Mouse (Mus musculus) embryonic facial prominence, embryonic 10.5 days (tissue): Measurements from ENCODE around the gene Rasa4. TPM values are rescaled to one million over a fixed set of nuclear protein-coding genes. Genes with fewer than 3 reads are reported as not detected.
A peak's percentile ranks its signal among the peaks of the same experiment; 100 is the strongest.
"Not testable (repeated sequence)": the region's sequence is repeated elsewhere in the genome, so short reads cannot be mapped to it uniquely, and the experiment has no call there.

Experiments used
- DNase-seq: peaks from one replicate; pipeline ENCODE4 v3.0.0-alpha.2; 2017; ENCODE audit warnings: low spot score
- H3K27ac ChIP-seq: fragments of 300-500 bp; sonication (generic); replicated peaks from 2 replicates; pipeline ENCODE4 v1.5.1; 2016; ENCODE audit warnings: mild to moderate bottlenecking
- H3K27me3 ChIP-seq: fragments of 300-500 bp; sonication (generic); replicated peaks from 2 replicates; pipeline ENCODE4 v1.6.1; 2016; ENCODE audit warnings: low read depth, mild to moderate bottlenecking; ENCODE audit not compliant: poor library complexity, severe bottlenecking
- H3K36me3 ChIP-seq: fragments of 300-500 bp; sonication (generic); replicated peaks from 2 replicates; pipeline ENCODE4 v1.6.1; 2016; ENCODE audit warnings: mild to moderate bottlenecking, moderate library complexity
- H3K4me1 ChIP-seq: fragments of 300-500 bp; sonication (generic); 2 replicates; pipeline ENCODE4 v1.6.1; 2016
- H3K4me3 ChIP-seq: fragments of 300-500 bp; sonication (generic); 2 replicates; pipeline ENCODE4 v1.5.1; 2016; ENCODE audit warnings: mild to moderate bottlenecking, moderate library complexity
- H3K9me3 ChIP-seq: fragments of 300-500 bp; sonication (generic); 2 replicates; pipeline ENCODE4 v1.6.1; 2016; ENCODE audit warnings: mild to moderate bottlenecking
- WGBS: fragments of 180-500 bp; shearing (Covaris S2); methylation state at CpG from one replicate; pipeline ENCODE4 v1.1.7; 2016; 5-methylcytosine and 5-hydroxymethylcytosine counted together
- polyA plus RNA-seq: library from polyadenylated mRNA; unstranded; fragments of >200 nt; fragmentation: Nextera tagmentation; extraction: Ambion mirVana; gene quantifications from 2 replicates; pipeline ENCODE4 v1.2.1, GENCODE M21; 2016

Rasa4 gene
- polyA plus RNA-seq, result 2.4 and 4.7 TPM in 2 replicates

DNA sequence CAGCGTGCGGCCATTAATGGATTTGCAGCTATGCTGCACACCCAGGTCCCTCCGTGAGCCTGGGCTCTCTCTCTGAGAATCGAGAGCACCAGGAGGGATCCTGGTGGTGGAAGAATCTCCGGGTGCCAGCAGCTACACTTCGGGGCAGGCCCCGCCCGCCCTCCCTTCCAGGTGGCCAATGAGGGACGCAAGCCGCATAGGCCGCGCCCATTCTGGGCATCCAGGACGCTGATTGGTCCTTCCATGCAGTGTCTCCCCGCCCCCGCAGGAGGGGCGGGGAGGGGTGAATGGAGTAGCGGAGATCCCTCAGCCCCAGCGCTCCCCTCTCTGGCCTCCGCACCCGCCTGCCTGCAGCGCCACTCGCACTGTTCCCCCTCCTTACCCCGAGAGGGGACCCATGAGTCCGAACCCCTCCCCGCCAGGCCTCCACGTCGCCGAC, at the start of gene Rasa4:
TSS of gene Rasa4 (plus strand) at position 248 of the 439 bp plus-strand sequence.
- no peak within 1 kb of the TSS; the same call in 1 of the 2 replicates for H3K27ac ChIP-seq
- WGBS, result under 1% methylated on average over 28 of the region's 28 CpGs

DNA sequence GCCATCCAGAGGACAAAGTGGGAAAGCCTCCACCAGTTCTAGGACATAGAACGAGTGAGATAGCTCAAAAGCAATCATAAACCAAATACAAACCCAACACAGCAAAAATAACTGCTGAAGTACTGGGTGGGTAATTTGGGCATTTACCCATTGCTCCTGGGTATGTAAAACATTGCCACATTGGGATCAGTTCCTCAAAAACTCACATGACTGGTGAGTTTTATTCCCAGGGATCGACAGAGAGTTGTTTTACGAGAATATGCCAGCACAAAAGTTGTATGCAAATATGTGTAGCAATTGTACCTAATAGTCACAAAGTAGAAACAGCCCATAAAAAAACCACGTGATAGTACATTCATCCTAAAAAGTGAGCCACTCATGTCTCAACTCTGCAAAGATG, 48.8 kb upstream of the Rasa4 start:
- no peak for DNase-seq
- no peaks in the 10 kb centered on the region for H3K27me3 ChIP-seq
- H3K9me3 ChIP-seq, result no peaks in the 10 kb centered on the region
- peaks cover 3% of the 10 kb centered on the region for H3K4me1 ChIP-seq
- peaks cover 32% of the 10 kb centered on the region for H3K36me3 ChIP-seq
- WGBS, result 88% methylated on average over 4 of the region's 4 CpGs
- no peak overlapping the region for H3K27ac ChIP-seq
- H3K4me3 ChIP-seq, result no peak overlapping the region

More for the DNA sequence above, at the start of gene Rasa4:
- peak within 1 kb of the TSS; percentile 67 for H3K4me3 ChIP-seq
- peak; percentile 94 for DNase-seq
- peaks cover 32% of the 10 kb centered on the region for H3K4me1 ChIP-seq
- H3K9me3 ChIP-seq, result no peaks in the 10 kb centered on the region
- H3K27me3 ChIP-seq, result peaks cover 41% of the 10 kb centered on the region
- H3K36me3 ChIP-seq, result no peaks in the 10 kb centered on the region

DNA sequence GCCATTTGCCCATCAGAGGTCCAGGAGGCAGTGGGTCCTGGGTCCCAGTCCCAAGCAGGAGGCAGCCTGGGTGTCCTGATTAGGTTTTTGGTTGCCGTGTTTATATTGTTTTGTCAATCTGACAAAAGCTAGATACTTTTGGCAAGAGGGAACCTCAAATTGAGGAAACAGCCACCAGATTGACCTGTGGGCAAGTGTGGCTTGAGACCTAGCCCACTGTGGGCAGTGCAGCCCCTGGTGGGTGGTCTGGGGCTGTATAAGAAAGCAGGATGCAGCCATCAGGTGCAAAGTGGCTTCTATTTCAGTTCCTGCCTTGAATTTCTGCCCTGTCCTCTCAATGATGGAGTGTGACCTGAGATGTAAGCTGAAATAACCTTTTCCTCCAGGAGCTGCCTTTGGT, 48.4 kb upstream of the Rasa4 start:
- peaks cover 7% of the 10 kb centered on the region for H3K4me1 ChIP-seq
- peaks cover 28% of the 10 kb centered on the region for H3K36me3 ChIP-seq
- no peak overlapping the region for H3K4me3 ChIP-seq
- H3K27ac ChIP-seq, result no peak overlapping the region
- H3K27me3 ChIP-seq, result no peaks in the 10 kb centered on the region
- WGBS, result 88% methylated on average over 1 of the region's 1 CpGs
- DNase-seq, result no peak
- H3K9me3 ChIP-seq, result no peaks in the 10 kb centered on the region

GRCm38 (mm10) chr5:136036667-136037066, 47.0 kb upstream of the Rasa4 start:
- Histone ChIP-seq H3K9me3 (no peaks in the 10 kb centered on the region), H3K27ac (no peak overlapping the region), H3K4me3 (no peak overlapping the region), H3K36me3 (peaks cover 14% of the 10 kb centered on the region), H3K4me1 (peaks cover 12% of the 10 kb centered on the region), H3K27me3 (no peaks in the 10 kb centered on the region)
- no peak for DNase-seq
- 84% methylated on average over 1 of the region's 1 CpGs for WGBS

DNA sequence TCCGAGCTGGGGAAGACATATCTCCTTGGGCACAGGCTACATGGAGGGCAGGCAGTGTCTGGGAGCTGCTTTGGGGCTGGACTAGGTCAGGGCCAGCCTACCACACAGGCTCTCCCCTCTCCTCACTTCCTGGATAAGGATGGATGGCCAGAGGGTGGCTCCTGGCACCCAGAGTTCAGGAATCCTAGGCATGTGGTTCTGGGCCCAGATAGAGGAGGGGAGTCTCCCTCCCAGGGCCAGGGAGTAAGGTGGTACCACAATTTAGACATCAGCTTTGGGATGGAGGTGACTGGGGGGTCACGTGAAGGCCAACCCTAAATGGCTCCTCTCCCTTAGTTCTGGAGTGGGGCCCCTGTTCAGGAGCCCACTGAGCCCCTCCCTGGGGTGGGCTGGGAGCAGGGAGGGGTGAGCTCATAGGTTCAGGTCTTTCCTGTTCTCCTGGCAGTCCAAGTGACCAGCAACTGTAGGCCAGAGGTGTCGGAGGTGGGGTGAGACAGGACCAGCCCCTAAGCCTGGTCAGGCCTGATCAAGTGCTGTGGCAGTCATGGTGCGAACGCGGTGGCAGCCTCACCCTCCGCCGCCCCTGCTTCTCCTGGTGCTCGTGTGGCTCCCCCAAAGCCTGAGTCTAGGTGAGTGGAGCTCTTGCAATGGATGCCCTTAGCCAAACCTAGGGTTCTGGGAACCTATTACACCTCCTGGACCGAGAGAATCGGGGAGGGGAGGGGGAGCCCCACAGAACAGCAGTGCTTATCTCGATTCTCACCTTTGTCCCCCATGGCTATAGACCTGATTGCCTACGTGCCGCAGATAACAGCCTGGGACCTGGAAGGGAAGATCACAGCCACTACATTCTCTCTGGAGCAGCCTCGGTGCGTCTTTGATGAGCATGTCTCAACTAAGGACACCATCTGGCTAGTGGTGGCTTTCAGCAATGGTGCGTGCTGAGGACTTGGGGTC, 45.2 kb upstream of the Rasa4 start, which contains the start of gene Upk3b:
TSS of gene Upk3b (plus strand) at position 239 of the 957 bp plus-strand sequence.
- 84% methylated on average over 17 of the region's 17 CpGs for WGBS
- H3K4me3 ChIP-seq, result no peak within 1 kb of the TSS
- H3K36me3 ChIP-seq, result no peaks in the 10 kb centered on the region
- DNase-seq, result no peak
- no peaks in the 10 kb centered on the region for H3K27me3 ChIP-seq
- peak within 1 kb of the TSS; percentile 10; the same call in 1 of the 2 replicates for H3K27ac ChIP-seq
- peaks cover 12% of the 10 kb centered on the region for H3K4me1 ChIP-seq
- no peaks in the 10 kb centered on the region for H3K9me3 ChIP-seq

DNA sequence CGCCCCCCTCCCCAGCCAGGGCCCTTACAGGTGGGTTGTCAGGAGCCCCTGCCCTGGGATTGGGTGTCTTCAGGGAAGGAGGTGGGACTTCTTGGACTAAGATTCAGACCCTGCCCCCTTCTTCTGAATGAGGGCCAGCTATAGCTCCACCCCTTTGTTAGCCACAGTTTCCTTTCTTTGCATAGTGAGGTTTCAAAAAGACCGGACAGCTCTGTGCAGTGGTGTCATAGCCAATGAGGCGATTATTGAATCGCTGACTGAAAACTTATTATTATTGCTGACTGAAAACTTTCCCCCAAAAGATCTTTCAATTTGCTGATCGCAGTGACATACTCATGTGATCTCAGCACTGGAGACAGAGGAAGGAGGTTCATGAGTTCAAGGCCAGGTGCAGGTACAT, 43.5 kb upstream of the Rasa4 start:
- Histone ChIP-seq H3K27me3 (no peaks in the 10 kb centered on the region), H3K4me3 (peak overlapping the region; percentile 26; the same call in 1 of the 2 replicates)
- WGBS, result 51% methylated on average over 5 of the region's 5 CpGs

GRCm38 (mm10) chr5:136041260-136041659, 42.5 kb upstream of the Rasa4 start:
- Histone ChIP-seq H3K9me3 (no peaks in the 10 kb centered on the region), H3K4me1 (peaks cover 22% of the 10 kb centered on the region), H3K36me3 (no peaks in the 10 kb centered on the region), H3K4me3 (no peak overlapping the region), H3K27ac (no peak overlapping the region), H3K27me3 (no peaks in the 10 kb centered on the region)
- WGBS, result 36% methylated on average over 2 of the region's 2 CpGs
- no peak for DNase-seq

More for the DNA sequence above, 43.5 kb upstream of the Rasa4 start:
- Histone ChIP-seq H3K36me3 (no peaks in the 10 kb centered on the region), H3K9me3 (no peaks in the 10 kb centered on the region), H3K27ac (no peak overlapping the region), H3K4me1 (peaks cover 15% of the 10 kb centered on the region)
- peak; percentile 43 for DNase-seq

GRCm38 (mm10) chr5:136041666-136042065, 42.0 kb upstream of the Rasa4 start:
- WGBS, result 93% methylated on average over 8 of the region's 8 CpGs
- DNase-seq, result no peak

GRCm38 (mm10) chr5:136044865-136045264, 38.9 kb upstream of the Rasa4 start:
- WGBS, result 76% methylated on average over 13 of the region's 13 CpGs
- DNase-seq, result no peak
- no peaks in the 10 kb centered on the region for H3K9me3 ChIP-seq
- H3K36me3 ChIP-seq, result no peaks in the 10 kb centered on the region
- H3K4me1 ChIP-seq, result peaks cover 29% of the 10 kb centered on the region
- no peak overlapping the region for H3K27ac ChIP-seq
- H3K4me3 ChIP-seq, result no peak overlapping the region
- H3K27me3 ChIP-seq, result no peaks in the 10 kb centered on the region

More at GRCm38 (mm10) chr5:136041666-136042065, 42.0 kb upstream of the Rasa4 start:
- Histone ChIP-seq H3K9me3 (no peaks in the 10 kb centered on the region), H3K27ac (no peak overlapping the region), H3K4me1 (peaks cover 26% of the 10 kb centered on the region), H3K36me3 (no peaks in the 10 kb centered on the region), H3K4me3 (no peak overlapping the region), H3K27me3 (no peaks in the 10 kb centered on the region)

DNA sequence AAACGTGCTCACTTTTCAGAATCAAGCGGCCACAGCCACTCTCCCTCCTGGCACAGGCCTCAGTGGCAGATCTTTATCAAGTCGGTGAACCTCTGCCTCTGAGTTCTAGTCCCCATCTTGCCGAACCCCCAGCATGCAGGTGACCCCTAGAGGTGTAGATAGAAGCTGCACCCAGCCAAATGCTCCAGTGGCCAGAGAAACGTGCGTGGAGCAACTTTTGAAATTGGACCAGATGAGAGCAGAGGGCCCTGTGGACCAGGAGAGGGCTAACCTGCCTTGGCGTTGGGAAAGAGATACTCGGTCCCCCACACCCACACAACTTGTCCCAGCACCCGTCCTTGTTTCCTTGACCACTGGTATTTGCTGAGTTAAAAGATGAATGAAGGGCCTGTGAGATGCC, 38.3 kb upstream of the Rasa4 start:
- peak; percentile 41 for DNase-seq
- 46% methylated on average over 9 of the region's 9 CpGs for WGBS

GRCm38 (mm10) chr5:136045987-136046386, 37.7 kb upstream of the Rasa4 start:
- peaks cover 26% of the 10 kb centered on the region for H3K4me1 ChIP-seq
- H3K9me3 ChIP-seq, result no peaks in the 10 kb centered on the region
- DNase-seq, result peak; percentile 91
- H3K27ac ChIP-seq, result no peak overlapping the region
- no peaks in the 10 kb centered on the region for H3K36me3 ChIP-seq
- H3K4me3 ChIP-seq, result no peak overlapping the region
- no peaks in the 10 kb centered on the region for H3K27me3 ChIP-seq
- 6% methylated on average over 10 of the region's 10 CpGs for WGBS

More for the DNA sequence above, 38.3 kb upstream of the Rasa4 start:
- no peaks in the 10 kb centered on the region for H3K9me3 ChIP-seq
- no peaks in the 10 kb centered on the region for H3K36me3 ChIP-seq
- no peak overlapping the region for H3K27ac ChIP-seq
- no peaks in the 10 kb centered on the region for H3K27me3 ChIP-seq
- peaks cover 25% of the 10 kb centered on the region for H3K4me1 ChIP-seq
- no peak overlapping the region for H3K4me3 ChIP-seq

- peaks cover 34% of the 10 kb centered on the region for H3K4me1 ChIP-seq
- not testable (repeated sequence) for H3K27ac ChIP-seq, H3K9me3 ChIP-seq, H3K27me3 ChIP-seq, DNase-seq, H3K36me3 ChIP-seq, H3K4me3 ChIP-seq
These were observed 35.2 kb upstream of the Rasa4 start for GRCm38 (mm10) chr5:136048541-136048940.

DNA sequence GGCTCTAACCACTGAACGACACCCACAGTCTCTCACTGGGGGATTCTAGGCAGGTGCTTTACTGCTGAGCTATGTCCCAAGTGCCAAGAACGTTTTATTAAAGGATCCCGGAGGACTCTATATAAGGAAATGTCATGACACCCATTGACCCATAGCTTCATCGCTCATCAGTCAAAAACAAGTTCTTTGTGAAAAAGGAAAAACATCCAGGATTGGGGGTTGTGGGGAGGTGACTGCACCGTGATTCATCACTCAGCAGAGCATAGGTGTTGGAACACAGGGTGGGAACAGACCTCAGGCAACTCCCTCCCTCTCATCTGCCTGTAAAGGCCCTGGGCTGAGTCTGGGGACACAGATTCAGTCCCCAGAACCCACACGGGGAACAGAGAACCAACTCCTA, 33.8 kb upstream of the Rasa4 start:
- DNase-seq, result no peak
- no peaks in the 10 kb centered on the region for H3K27me3 ChIP-seq
- 78% methylated on average over 6 of the region's 6 CpGs for WGBS
- no peaks in the 10 kb centered on the region for H3K9me3 ChIP-seq
- H3K4me3 ChIP-seq, result no peak overlapping the region
- no peak overlapping the region for H3K27ac ChIP-seq
- H3K36me3 ChIP-seq, result no peaks in the 10 kb centered on the region
- H3K4me1 ChIP-seq, result peaks cover 31% of the 10 kb centered on the region
